Mouse (Mus musculus) urinary bladder, adult 18-20 months (tissue): ENCODE results near the gene Cyp4f40.
"Not testable (repeated sequence)": the region's sequence is repeated elsewhere in the genome, so short reads cannot be mapped to it uniquely, and the experiment has no call there.

Source experiments
- DNase-seq, 2 experiments: peaks; one replicate each; pipeline ENCODE4 v3.0.0; 2022; ENCODE audit warnings: low spot score in 2 of 2, mixed read lengths in 2 of 2

The Cyp4f40 gene

DNA sequence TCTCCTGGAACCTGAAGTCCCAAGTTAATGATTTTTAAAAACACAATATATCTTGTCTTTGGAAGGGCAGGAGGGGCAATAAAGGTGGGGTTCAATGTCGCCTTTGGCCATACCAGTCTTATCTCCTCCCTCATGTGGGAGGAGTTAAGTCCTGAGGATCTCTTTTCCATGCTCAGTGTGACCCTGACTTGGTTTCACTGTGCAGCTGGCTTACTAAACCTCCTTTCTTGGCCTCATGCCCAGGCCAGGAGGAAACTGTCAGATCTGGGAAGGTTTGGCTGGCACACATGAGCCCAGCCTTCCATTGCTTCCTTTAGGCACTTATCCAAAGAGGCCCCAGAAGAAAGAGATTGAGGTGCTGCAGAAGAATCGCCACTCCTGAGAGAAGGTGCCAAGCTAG lies at the start of gene Cyp4f40:
Cyp4f40 (plus strand) TSS at position 189 of the 400 bp plus-strand sequence.
- DNase-seq = peak in 1 of 2 experiments; percentile 44

DNA sequence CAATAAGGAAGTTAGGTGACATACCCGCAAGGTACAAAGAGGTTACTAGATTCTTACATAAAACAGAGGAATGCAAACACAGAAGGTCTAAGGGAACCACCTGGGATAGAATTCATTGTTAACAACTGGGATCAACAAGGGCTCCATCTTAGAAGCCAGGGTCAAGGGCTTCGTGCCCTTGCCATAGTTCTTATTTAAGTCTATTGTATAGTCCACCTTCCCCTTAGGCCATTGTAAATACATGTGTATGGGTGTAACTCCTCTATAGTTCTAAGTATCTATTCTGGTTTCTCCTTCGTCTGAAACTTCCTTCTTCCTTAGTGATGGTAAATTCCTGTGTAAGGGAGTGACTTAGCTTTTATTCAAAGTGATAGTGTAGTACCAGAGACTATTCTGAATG lies 48.5 kb upstream of the Cyp4f40 start:
- DNase-seq = not testable (repeated sequence)

DNA sequence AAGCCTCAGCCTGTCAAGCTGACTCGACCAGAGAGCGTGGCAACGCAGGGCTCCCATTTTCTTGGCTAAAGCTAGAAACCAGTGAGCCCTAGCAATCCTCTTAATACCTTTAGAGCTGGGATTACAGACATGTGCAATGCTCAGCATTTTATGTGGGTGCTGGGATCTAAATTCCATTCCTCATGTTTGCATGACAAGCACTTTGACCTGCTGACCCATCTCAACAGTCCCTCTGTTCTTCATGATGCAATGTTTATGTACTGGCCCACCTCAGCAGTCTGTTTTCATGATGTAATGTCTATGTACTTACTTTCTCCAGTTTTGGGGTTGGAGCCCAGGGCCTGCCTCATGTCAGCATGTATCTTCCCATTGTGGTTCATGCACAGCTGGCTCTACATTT lies 47.8 kb upstream of the Cyp4f40 start:
- no peak for DNase-seq

DNA sequence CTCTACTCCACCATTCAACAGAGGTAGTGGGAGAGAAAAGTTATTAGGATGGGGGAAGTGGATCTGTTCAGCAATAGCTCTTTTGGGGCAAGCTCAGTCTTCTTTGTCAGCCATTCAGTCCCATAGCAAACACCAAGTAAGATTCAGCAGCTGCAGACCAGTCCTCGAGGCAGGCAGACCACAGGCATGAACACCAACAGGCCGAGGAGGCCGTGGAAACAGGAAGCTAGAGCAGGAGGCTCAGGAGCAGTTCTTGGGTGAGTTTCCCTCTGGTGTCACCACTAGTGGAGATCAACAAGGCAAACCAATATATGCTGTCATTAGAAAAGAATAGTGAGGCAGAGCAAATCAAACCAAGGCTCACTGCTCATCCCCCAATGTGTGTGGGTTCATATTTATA lies 46.3 kb upstream of the Cyp4f40 start:
- no peak for DNase-seq

DNA sequence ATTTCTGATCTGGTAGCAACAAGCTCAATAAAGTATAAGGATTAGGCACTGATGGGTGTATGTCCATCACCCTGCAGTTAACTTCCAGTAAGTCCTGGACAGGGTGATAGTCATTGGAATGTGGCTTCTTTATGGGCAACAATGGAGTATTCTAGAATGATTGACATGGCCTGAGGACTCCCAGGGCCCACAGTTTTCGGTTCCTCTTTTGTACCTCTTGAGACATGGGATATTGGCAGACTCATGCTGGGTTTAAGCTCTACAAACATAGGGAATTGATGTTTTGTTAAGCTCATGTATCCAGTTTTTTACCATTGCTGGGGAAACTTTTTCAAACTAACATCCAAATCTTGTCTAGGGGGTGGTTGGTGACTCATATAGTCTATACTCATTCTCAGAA lies 41.4 kb upstream of the Cyp4f40 start:
- DNase-seq = no peak

DNA sequence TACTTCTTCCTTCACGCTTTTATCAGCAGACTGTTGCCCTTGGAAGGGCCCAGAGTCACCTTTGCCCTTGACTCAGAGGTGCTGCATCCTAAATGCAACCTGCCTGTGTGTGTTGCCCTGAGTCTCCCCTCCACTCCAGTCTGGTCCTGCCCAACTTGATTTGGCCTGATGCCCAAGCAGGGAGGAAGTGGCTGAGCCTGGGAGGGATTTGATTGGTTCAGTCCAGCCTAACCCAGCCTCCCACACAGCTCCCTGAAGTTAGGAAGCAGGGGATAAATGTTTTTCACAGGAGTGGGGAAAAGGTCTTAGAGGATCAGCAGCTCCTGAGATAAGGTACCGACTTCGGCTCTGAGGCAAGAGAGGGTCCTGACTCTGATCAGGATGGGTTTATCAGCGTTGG lies 37.7 kb upstream of the Cyp4f40 start, which contains the start of gene Cyp4f37:
Cyp4f37 (plus strand) TSS at position 292 of the 400 bp plus-strand sequence.
- DNase-seq = not testable (repeated sequence)

DNA sequence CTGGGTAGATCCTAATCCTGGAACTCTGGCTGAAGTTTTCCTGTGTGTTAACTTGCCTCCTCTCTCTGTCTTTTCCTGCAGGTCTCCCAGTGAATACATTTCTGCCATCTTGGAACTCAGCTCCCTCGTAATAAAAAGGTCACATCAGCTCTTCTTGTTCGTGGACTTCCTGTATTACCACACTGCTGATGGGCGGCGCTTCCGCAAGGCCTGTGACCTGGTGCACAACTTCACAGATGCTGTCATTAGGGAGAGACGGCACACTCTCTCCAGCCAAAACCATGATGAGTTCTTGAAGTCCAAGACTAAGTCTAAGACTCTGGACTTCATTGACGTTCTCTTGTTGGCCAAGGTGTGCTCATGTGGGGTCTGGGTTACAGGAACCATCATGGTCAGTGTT lies 29.0 kb upstream of the Cyp4f40 start:
- DNase-seq = not testable (repeated sequence)

DNA sequence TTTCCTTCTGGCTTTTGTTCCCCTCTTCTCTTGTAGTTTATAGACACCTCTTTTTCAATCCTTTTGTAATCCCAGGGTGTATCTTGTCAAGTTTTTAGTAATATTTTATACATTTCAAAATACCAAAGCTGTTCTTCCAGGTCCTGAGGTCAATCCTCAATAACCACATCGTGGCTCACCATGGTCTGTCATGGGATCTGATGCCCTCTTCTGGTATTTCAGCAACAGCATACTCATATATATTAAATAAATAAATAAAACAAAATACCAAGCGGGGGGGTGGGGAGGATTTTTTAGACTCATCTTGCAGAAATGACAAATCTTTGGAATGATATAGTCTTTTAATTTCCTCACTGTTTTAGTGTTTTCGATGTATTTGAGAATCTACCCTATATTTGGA lies 26.8 kb upstream of the Cyp4f40 start:
- DNase-seq = no peak

DNA sequence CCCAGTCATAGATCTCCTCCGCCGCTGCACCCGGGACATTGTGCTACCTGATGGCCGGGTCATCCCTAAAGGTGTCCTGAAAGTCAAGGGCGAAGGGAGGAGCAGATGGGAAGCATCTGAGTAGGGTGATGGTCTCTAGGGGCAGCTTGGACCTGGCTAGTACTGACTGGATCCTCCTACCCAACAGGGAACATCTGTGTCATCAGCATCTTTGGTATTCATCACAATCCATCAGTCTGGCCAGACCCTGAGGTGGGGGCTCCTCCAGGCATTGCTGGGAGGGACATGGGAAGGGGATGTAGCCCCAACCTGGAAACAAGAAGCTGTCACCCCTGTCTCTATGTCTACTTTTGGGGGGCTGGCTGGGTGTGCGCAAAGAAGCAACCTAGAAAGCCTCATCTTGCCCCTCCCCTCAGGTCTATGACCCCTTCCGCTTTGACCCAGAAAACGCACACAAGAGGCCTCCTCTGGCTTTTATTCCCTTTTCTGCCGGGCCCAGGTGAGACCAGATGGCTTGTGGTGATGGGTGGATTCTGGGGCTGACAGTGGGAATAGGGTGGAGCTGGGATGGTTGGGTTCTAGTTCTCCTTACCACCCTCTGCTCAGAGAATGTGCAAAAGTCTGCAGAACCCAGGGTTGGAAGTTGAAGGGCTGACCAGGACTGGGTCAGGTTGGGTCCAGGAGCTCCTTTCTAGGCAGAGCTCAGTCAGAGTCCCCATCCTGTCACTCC lies 24.3 kb upstream of the Cyp4f40 start:
- not testable (repeated sequence) for DNase-seq

DNA sequence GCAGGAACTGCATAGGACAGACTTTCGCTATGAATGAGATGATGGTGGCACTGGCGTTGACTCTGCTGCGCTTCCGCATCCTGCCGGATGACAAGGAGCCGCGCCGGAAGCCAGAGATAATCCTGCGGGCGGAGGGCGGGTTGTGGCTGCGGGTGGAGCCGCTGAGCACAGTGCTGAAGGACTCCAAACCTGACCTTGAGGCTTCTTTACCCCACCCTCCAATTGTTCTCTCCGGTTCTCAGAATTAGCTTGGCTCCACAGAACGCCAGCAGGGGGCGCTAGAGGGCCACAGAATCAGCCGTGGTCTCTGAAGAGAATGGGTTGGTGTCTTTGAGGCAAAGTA lies 23.8 kb upstream of the Cyp4f40 start:
- peak; percentile 72 to 89 for DNase-seq

DNA sequence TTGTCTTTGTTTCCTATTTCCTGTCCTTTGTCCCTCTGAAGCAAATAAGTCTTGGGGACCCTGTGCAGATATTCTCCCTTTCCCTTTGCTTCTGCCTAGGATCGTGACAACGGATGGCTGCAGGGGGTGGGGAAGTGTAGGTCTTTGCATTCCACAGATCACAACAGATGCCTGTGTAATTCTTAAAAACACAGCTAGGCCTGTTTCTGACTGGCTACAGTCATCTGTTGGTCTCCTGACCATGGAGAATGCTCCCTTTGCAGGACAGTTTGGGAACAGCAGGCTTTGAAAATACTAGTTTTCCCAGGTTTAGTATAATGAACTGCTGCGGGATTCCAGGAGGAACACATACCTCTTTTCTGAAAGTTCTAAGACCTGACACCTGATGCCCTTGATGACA lies 22.4 kb upstream of the Cyp4f40 start:
- no peak for DNase-seq

DNA sequence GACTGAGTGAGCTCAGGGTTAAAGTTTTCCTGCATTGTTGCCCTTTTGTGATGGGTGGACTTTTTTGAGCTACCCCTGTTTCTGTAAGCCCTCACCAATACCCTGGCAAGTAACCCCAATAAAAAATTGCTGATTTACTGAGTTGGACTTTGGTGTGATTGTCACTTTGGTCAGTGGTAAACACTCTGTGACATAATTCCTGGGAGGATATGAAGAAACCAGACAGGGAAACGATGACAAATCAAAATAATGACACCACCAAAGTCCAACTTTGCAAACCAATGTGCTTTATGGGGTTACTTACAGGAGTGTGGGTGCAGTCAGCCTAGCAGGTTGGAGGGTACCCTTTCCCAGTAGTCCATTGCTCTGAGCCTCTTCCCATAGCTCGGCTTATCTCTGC lies 21.5 kb upstream of the Cyp4f40 start:
- no peak for DNase-seq

DNA sequence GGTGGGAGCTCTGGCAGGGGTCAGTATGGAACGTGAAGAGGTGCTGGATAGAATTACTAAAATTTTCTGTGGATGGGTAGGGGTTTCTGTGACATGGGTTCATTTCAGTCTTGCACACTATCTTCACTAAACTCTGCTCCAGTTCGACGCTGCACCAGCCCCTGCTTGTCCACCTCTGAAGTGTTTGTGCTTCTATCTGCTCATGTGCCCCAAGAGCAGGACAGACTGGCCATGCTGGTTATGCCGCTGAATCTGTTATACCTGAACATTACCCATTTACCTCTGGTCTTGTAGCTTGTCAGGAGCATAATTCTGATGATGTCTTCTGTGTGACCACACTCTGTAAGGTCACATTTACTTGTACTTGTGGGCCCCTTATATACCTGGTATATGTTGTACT lies 12.1 kb upstream of the Cyp4f40 start:
- peak in 1 of 2 experiments; percentile 54 for DNase-seq

DNA sequence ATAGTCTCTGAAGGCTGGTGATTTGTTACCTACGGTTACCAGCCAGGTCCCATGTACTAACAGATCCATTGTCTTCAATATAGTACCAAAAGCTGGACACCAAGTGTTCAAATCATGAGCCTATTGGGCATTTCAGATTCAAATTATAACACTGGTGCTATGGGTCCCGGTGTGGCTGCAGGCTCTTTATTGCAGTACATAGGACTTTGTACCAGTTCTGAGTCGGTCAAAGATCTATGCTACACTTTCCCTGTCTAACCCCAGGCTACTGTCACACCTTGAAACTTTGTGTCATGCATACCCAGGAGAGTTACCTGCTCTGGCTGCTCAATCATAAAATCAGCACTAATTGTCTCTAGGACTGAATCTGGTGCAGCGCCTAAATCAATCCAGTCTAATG lies 4.8 kb upstream of the Cyp4f40 start:
- DNase-seq = no peak

DNA sequence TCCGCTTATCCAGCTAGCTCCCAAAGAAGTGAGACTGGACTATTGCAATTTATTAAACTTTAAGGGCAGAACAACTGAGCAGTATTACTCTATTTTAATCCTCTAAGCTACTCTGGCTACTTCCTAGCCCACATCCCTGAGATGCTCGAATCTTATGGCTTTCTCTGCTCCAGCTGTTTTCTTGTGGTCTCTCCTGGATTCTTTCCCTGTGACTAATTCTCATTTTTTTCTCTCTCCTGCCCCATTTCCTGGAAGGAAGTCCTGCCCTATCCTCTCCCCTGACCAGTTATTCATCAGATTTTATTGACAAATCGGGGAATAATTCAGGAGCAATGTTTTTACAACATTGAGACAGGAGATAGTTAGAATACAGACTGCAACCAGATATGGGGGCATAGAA lies 1.7 kb upstream of the Cyp4f40 start:
- DNase-seq = no peak

DNA sequence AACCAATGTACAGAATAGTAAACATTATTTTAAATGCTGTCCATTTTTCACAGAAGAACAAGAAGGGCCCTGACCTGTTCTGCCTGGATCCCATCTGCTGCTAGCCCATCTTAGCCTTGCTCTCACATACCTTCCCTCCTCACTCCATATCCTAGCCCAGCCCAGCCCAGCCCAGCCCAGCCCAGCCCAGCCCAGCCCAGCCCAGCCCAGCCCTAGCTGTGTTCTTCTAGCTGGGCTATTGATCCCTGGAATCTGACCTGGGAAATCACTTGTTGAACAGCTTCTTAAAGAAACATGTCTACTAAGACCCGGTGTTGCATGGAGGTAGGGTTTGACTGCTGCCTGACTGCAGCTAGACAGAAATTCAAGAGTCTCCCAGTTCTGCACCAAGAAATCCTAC lies 454 bp upstream of the Cyp4f40 start:
- no peak for DNase-seq

DNA sequence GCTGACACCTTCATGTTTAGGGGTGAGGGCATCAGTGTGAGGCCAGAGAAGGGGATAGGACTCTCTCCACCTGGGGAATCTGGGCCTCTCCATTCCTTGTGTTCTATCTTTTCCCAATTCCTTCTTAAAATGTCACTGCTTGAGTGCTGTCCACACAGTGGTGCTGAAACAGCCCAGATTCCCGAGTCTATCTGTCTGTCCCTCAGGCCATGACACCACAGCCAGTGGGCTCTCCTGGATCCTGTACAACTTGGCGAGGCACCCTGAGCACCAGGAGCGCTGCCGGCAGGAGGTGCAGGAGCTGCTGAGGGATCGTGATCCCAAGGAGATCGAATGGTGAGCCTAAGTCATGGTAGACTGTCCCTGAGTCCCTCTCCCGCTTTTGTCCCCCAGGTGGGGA lies 15.3 kb downstream of the Cyp4f40 start:
- DNase-seq = no peak

DNA sequence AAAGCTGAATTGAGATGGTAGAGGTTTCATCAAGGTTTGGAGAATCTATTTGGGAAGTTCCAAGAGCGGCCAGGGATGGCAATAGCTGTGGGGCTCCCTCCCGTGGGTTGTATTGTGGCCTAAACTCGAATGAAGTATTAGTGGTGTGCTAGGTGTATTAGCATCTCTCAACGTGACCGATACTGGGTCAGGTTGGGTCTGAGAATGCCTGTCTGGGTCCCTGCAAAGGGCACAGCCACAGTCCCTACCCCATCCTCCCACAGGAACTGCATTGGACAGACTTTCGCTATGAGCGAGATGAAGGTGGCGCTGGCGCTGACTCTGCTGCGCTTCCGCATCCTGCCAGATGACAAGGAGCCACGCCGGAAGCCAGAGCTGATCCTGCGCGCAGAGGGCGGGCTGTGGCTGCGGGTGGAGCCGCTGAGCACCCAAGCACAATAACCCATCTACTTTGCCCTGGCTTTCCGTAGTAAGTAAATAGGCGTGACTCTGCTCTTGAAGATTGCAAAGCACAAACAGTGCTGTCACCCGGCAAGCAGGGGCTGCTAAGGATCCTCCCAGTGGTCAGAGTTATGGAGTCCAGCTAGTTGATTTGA lies 17.4 kb downstream of the Cyp4f40 start:
- peak in 1 of 2 experiments; percentile 29 for DNase-seq

DNA sequence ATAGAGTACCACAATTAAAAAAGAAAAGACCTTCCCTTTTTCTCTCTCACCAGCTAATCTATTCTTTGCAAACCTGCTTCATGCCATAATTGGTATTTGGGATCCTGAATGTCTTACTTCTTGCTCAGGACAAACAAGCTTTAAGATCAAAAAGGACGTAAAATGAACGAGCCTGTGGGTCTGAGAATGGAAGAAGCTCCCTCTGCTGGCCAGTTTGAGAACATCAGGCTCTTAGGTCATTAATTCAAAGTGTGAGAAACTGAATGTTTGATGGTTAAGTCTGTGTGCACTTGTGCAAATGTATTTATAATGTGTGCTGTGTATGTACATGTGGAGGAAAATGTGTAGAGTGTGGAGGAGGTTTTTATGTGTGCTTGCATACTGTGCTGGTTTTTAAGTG lies 21.7 kb downstream of the Cyp4f40 start:
- no peak for DNase-seq

DNA sequence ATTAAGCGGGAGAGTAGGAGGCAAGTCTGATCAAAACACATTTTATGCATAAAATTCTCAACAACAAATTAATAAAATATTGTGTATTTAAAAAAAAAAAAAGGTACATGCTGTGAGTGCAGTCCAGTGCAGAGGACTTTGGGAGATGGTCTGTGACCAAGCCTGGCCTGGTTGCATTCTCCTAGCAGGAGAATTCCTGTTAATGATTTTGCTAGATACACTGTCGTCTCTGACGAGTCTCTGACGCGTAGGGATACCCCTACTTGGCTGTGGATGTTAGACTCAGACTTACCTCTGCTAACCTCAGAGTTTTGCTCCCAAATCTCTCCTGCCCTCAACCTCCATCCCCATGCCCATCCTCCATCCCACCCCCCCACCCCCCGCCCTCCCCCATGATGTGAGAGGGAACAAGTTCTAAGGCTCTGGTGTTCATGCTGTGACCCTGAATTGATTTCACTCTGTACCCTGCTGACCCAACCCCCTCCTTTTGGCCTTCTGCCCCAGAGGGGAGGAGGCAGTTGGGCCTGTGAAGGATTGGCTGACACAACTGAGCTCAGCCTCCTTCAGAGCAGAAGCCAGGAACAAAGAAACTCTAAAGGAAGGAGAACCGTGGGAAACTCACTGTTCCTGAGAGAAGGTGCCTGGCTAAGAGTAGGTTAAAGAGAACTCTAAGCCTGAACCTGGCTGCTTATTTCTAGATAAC lies 26.5 kb downstream of the Cyp4f40 start, which contains the start of gene Cyp4f15:
Cyp4f15 (plus strand) TSS at position 580 of the 703 bp plus-strand sequence.
- peak in 1 of 2 experiments; percentile 48 for DNase-seq

DNA sequence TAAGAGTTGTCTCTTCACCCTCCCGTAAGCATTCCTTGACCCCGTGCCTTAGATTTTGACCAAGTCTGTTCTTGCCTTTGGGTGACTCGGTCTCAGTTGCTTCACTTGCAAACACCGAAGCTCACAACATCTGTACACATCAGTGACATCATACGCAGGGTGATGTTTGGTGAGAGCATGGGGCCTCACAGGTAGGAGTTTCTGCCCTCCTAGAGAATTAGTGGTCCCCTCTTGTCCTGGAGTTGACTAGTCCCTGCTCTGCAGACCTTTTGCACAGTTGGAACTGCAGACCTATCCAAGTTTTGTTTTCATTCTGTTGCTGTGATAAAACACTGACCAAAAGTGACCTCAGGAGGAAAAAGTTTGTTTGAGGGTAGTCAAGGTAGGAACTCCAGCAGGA lies 28.0 kb downstream of the Cyp4f40 start:
- no peak for DNase-seq

DNA sequence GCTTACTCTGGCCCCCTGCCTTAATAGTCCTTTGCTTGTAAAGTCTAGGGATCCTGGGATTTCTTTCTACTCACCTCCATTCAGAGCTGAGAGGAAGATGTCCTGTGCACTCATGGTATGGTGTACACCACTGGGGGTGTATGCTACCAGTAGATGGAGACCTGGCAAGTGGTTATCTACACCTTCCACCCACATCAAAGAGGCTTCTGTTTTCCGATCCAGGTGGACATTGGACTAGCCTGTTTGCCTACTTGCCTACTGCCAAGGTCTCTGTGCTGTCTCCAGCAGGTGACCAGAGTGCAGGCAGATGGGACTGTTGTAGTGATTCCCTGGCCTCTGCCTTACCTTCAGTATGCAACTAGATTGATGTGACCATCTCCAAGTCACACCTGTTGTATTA lies 32.3 kb downstream of the Cyp4f40 start:
- DNase-seq = no peak

DNA sequence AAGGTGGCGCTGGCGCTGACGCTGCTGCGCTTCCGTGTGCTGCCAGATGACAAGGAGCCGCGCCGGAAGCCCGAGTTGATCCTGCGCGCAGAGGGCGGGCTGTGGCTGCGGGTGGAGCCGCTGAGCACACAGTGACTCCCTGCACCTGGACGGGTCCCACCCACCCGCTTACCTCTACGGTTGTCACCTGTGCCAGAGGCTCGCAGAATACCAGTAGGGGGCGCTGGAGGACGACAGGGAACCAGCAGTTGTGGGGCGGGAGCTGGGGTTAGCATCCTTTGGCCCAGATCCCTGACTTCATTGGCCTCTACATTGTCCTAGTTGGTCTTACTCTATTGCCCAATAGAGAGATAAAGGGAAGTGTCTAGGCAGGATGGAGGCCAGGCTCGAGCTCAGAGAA lies 44.1 kb downstream of the Cyp4f40 start:
- DNase-seq = peak in 1 of 2 experiments; percentile 16
